Comparison of ENCODE assay signal across 8 mouse cellular contexts in genomic region chr17:56034040-56034725, GRCm38 (mm10). TPM values are rescaled to one million over a fixed set of nuclear protein-coding genes. Genes with fewer than 3 reads are reported as not detected.
DNase-seq lines count a peak whose midpoint lies in the region; ATAC-seq and TF ChIP-seq lines count a peak whose summit lies in the region.

No protein-coding gene starts in this region.

- H3K4me1 ChIP-seq in hindbrain, embryonic 10.5 days (replicated peaks), result peaks cover 31% of the 10 kb centered on the region
- H3K4me1 ChIP-seq in hindbrain, embryonic 11.5 days (replicated peaks; ENCODE audit: control insufficient read depth, insufficient read depth, low read length), result peaks cover 10% of the 10 kb centered on the region; the same call in 1 of the 2 replicates
- peaks cover 60% of the 10 kb centered on the region for H3K4me1 ChIP-seq in bone marrow macrophage, adult 2 months (ENCODE audit: control insufficient read depth, insufficient read depth, low read length)
- H3K4me1 ChIP-seq in intestine, postnatal 0 days (replicated peaks; ENCODE audit: control insufficient read depth, insufficient read depth, low read length), result peaks cover 10% of the 10 kb centered on the region

- no peak overlapping the region for H3K4me2 ChIP-seq in hindbrain, embryonic 11.5 days (replicated peaks; ENCODE audit: low read depth, low read length)
- H3K4me2 ChIP-seq in intestine, postnatal 0 days (replicated peaks; ENCODE audit: low read depth), result peak overlapping the region; percentile 70

- H3K27me3 ChIP-seq in hindbrain, embryonic 10.5 days (ENCODE audit: insufficient read depth, poor library complexity, severe bottlenecking), result no peaks in the 10 kb centered on the region
- no peaks in the 10 kb centered on the region for H3K27me3 ChIP-seq in hindbrain, embryonic 11.5 days (ENCODE audit: control insufficient read depth, insufficient read depth, low read length)
- H3K27me3 ChIP-seq in C2C12 (ENCODE audit: control insufficient read depth, insufficient read depth, insufficient read length), result no peaks in the 10 kb centered on the region
- H3K27me3 ChIP-seq in intestine, postnatal 0 days (replicated peaks; ENCODE audit: control insufficient read depth, insufficient read depth, low read length), result no peaks in the 10 kb centered on the region

- DNase-seq in hindbrain, embryonic 10.5 days (ENCODE audit: low spot score), result no peak
- no peak for DNase-seq in hindbrain, embryonic 11.5 days (ENCODE audit: low spot score)
- DNase-seq in ovary, postnatal 10 days (ENCODE audit: low spot score), result no peak
- no peak for DNase-seq in urinary bladder, postnatal 25 days (ENCODE audit: low spot score)
- DNase-seq in left cerebral cortex, adult 8-10 months (ENCODE audit: low spot score in 2 of 2), result no peak

- ATAC-seq in hindbrain, embryonic 11.5 days (ENCODE audit: low FRiP score), result no peak
- ATAC-seq in intestine, postnatal 0 days, result no peak

- H3K79me2 ChIP-seq in C2C12 (ENCODE audit: control insufficient read depth, insufficient read depth), result peaks cover 73% of the 10 kb centered on the region

- no peak for TF ChIP-seq POLR2A in bone marrow macrophage, adult 2 months (IDR thresholded peaks at IDR 0.05; ENCODE audit: borderline replicate concordance, low read depth, low read length)

- H3K27ac ChIP-seq in hindbrain, embryonic 10.5 days, result no peak overlapping the region
- no peak overlapping the region for H3K27ac ChIP-seq in hindbrain, embryonic 11.5 days (ENCODE audit: low read depth, low read length)
- peak overlapping the region; percentile 15 for H3K27ac ChIP-seq in bone marrow macrophage, adult 2 months (ENCODE audit: insufficient read depth, low read depth, low read length)
- peak overlapping the region; percentile 87; the same call in 1 of the 2 replicates for H3K27ac ChIP-seq in intestine, postnatal 0 days (ENCODE audit: low read depth, low read length)

- TF ChIP-seq CTCF in C2C12 (IDR thresholded peaks at IDR 0.05; ENCODE audit: control insufficient read depth, insufficient read depth, insufficient read length), result no peak
- no peak for TF ChIP-seq CTCF in bone marrow macrophage, adult 2 months (IDR thresholded peaks at IDR 0.05; ENCODE audit: low read depth, low read length)
- no peak for TF ChIP-seq CTCF in intestine, postnatal 0 days (IDR thresholded peaks at IDR 0.05; ENCODE audit: low read depth)

- no peak overlapping the region for H3K9ac ChIP-seq in hindbrain, embryonic 11.5 days (ENCODE audit: low read depth, low read length)
- H3K9ac ChIP-seq in intestine, postnatal 0 days (ENCODE audit: low read depth, low read length), result no peak overlapping the region

- 94% methylated on average over 7 of the region's 7 CpGs for WGBS in hindbrain, embryonic 10.5 days
- WGBS in hindbrain, embryonic 11.5 days, result 90% methylated on average over 7 of the region's 7 CpGs
- 74% methylated on average over 7 of the region's 7 CpGs for WGBS in intestine, postnatal 0 days

- peaks cover 57% of the 10 kb centered on the region for H3K36me3 ChIP-seq in hindbrain, embryonic 10.5 days
- peaks cover 10% of the 10 kb centered on the region; the same call in 1 of the 2 replicates for H3K36me3 ChIP-seq in hindbrain, embryonic 11.5 days (ENCODE audit: control insufficient read depth, insufficient read depth, low read length)
- H3K36me3 ChIP-seq in C2C12 (ENCODE audit: control insufficient read depth, insufficient read depth), result peaks cover 24% of the 10 kb centered on the region
- H3K36me3 ChIP-seq in intestine, postnatal 0 days (ENCODE audit: control insufficient read depth, insufficient read depth), result peaks cover 9% of the 10 kb centered on the region; the same call in 1 of the 2 replicates

- peaks cover 63% of the 10 kb centered on the region for H3K79me3 ChIP-seq in C2C12 (ENCODE audit: low read depth)

- H3K4me3 ChIP-seq in hindbrain, embryonic 10.5 days, result 0 out of 2 replicates have a peak overlapping the region, but pooled peaks have one; percentile 9
- H3K4me3 ChIP-seq in hindbrain, embryonic 11.5 days (ENCODE audit: low read depth, low read length), result no peak overlapping the region
- no peak overlapping the region for H3K4me3 ChIP-seq in C2C12 (ENCODE audit: insufficient read depth, poor library complexity, severe bottlenecking)
- H3K4me3 ChIP-seq in bone marrow macrophage, adult 2 months (ENCODE audit: insufficient read depth, low read length), result peak overlapping the region; percentile 96
- no peak overlapping the region for H3K4me3 ChIP-seq in intestine, postnatal 0 days (ENCODE audit: low read depth, low read length)

- peak overlapping the region; percentile 99 for H3ac ChIP-seq in C2C12 (ENCODE audit: control insufficient read depth, insufficient read length, low read depth)

- H3K9me3 ChIP-seq in hindbrain, embryonic 10.5 days, result no peaks in the 10 kb centered on the region
- H3K9me3 ChIP-seq in hindbrain, embryonic 11.5 days (ENCODE audit: control insufficient read depth, low read length), result no peaks in the 10 kb centered on the region
- no peaks in the 10 kb centered on the region for H3K9me3 ChIP-seq in intestine, postnatal 0 days (ENCODE audit: control insufficient read depth)

TF ChIP-seq in C2C12, 6 proteins besides CTCF, POLR2A, EP300 and RAD21:
- TF ChIP-seq MAX (IDR thresholded peaks at IDR 0.05) (no peak), FOSL1 (IDR thresholded peaks at IDR 0.05; ENCODE audit: insufficient read depth, low read length, poor library complexity, severe bottlenecking) (no peak), USF1 (IDR thresholded peaks at IDR 0.05; ENCODE audit: low read depth) (no peak), MYOG (IDR thresholded peaks at IDR 0.05; ENCODE audit: control insufficient read depth, extremely low read depth, insufficient read length) (no peak), MYOD1 (IDR thresholded peaks at IDR 0.05; ENCODE audit: control insufficient read depth, insufficient read length, low read depth) (no peak), CEBPB (IDR thresholded peaks at IDR 0.05; ENCODE audit: low read depth) (no peak)

RNA-seq across cellular contexts. Expression of gene Sh3gl1, which starts 2.3 kb away (rescaled TPM):
- polyA plus RNA-seq in hindbrain, embryonic 10.5 days (2016; fragmentation: Nextera tagmentation; extraction: Ambion mirVana), result 161 and 163 TPM in 2 replicates
- polyA plus RNA-seq in hindbrain, embryonic 11.5 days (2014; fragmentation: Nextera tagmentation; extraction: Ambion mirVana), result 112 and 114 TPM in 2 replicates
- 83.9 TPM for polyA plus RNA-seq in C2C12 (2012; fragmentation: generic; extraction: Trizol)
- polyA plus RNA-seq in bone marrow macrophage, adult 2 months (2012; ENCODE audit: insufficient read depth, insufficient read length, missing spikeins), result 98.2 and 99.0 TPM in 2 replicates
- polyA plus RNA-seq in intestine, postnatal 0 days (2015; fragmentation: Nextera tagmentation; extraction: Ambion mirVana), result 92.3 and 97.0 TPM in 2 replicates
- 10 to 100 TPM; 31.2 to 36.7 (median 34.0) TPM for total RNA-seq in left cerebral cortex, adult 8-10 months (2022)

RNA-seq across cellular contexts. Expression of gene Chaf1a, which starts 6.1 kb away (rescaled TPM):
- polyA plus RNA-seq in hindbrain, embryonic 10.5 days (2016; fragmentation: Nextera tagmentation; extraction: Ambion mirVana), result 35.3 and 46.0 TPM in 2 replicates
- polyA plus RNA-seq in hindbrain, embryonic 11.5 days (2014; fragmentation: Nextera tagmentation; extraction: Ambion mirVana), result 16.1 and 18.9 TPM in 2 replicates
- 39.9 TPM for polyA plus RNA-seq in C2C12 (2012; fragmentation: generic; extraction: Trizol)
- 11.5 and 14.1 TPM in 2 replicates for polyA plus RNA-seq in bone marrow macrophage, adult 2 months (2012; ENCODE audit: insufficient read depth, insufficient read length, missing spikeins)
- polyA plus RNA-seq in intestine, postnatal 0 days (2015; fragmentation: Nextera tagmentation; extraction: Ambion mirVana), result 4.8 and 5.2 TPM in 2 replicates
- 1 to 10 TPM; 2.6 to 3.5 (median 3.1) TPM for total RNA-seq in left cerebral cortex, adult 8-10 months (2022)

RNA-seq across cellular contexts. Expression of gene Mpnd, which starts 28.7 kb away (rescaled TPM):
- polyA plus RNA-seq in hindbrain, embryonic 10.5 days (2016; fragmentation: Nextera tagmentation; extraction: Ambion mirVana), result 131 and 177 TPM in 2 replicates
- polyA plus RNA-seq in hindbrain, embryonic 11.5 days (2014; fragmentation: Nextera tagmentation; extraction: Ambion mirVana), result 141 and 163 TPM in 2 replicates
- polyA plus RNA-seq in C2C12 (2012; fragmentation: generic; extraction: Trizol), result 55.4 TPM
- polyA plus RNA-seq in bone marrow macrophage, adult 2 months (2012; ENCODE audit: insufficient read depth, insufficient read length, missing spikeins), result 41.5 and 52.8 TPM in 2 replicates
- 41.4 and 43.0 TPM in 2 replicates for polyA plus RNA-seq in intestine, postnatal 0 days (2015; fragmentation: Nextera tagmentation; extraction: Ambion mirVana)
- total RNA-seq in left cerebral cortex, adult 8-10 months (2022), result 100 to 1,000 TPM; 107 to 123 (median 117) TPM

RNA-seq across cellular contexts. Expression of gene Stap2, which starts 28.8 kb away (rescaled TPM):
- 6.0 and 8.3 TPM in 2 replicates for polyA plus RNA-seq in hindbrain, embryonic 10.5 days (2016; fragmentation: Nextera tagmentation; extraction: Ambion mirVana)
- polyA plus RNA-seq in hindbrain, embryonic 11.5 days (2014; fragmentation: Nextera tagmentation; extraction: Ambion mirVana), result 5.1 and 6.3 TPM in 2 replicates
- polyA plus RNA-seq in C2C12 (2012; fragmentation: generic; extraction: Trizol), result 0.48 TPM
- 0.98 and 1.5 TPM in 2 replicates for polyA plus RNA-seq in bone marrow macrophage, adult 2 months (2012; ENCODE audit: insufficient read depth, insufficient read length, missing spikeins)
- 82.8 and 84.5 TPM in 2 replicates for polyA plus RNA-seq in intestine, postnatal 0 days (2015; fragmentation: Nextera tagmentation; extraction: Ambion mirVana)
- 1 to 10 TPM; 1.7 to 2.4 (median 2.1) TPM for total RNA-seq in left cerebral cortex, adult 8-10 months (2022)

RNA-seq across cellular contexts. Expression of gene Ubxn6, which starts 40.6 kb away (rescaled TPM):
- polyA plus RNA-seq in hindbrain, embryonic 10.5 days (2016; fragmentation: Nextera tagmentation; extraction: Ambion mirVana), result 38.7 and 52.7 TPM in 2 replicates
- polyA plus RNA-seq in hindbrain, embryonic 11.5 days (2014; fragmentation: Nextera tagmentation; extraction: Ambion mirVana), result 50.6 and 51.1 TPM in 2 replicates
- 40.4 TPM for polyA plus RNA-seq in C2C12 (2012; fragmentation: generic; extraction: Trizol)
- polyA plus RNA-seq in bone marrow macrophage, adult 2 months (2012; ENCODE audit: insufficient read depth, insufficient read length, missing spikeins), result 55.7 and 67.6 TPM in 2 replicates
- polyA plus RNA-seq in intestine, postnatal 0 days (2015; fragmentation: Nextera tagmentation; extraction: Ambion mirVana), result 42.5 and 47.7 TPM in 2 replicates
- 10 to 100 TPM; 86.2 to 97.2 (median 91.5) TPM for total RNA-seq in left cerebral cortex, adult 8-10 months (2022)

Comparison
In these comparisons a context has a peak if more than half of its experiments do, and no peak if none do; other contexts are left out.
1. H3K4me3 ChIP-seq: peak in hindbrain, embryonic 10.5 days (single experiment) and bone marrow macrophage, adult 2 months (single experiment); none in hindbrain, embryonic 11.5 days (single experiment), C2C12 (single experiment) and intestine, postnatal 0 days (single experiment).
2. H3K27ac ChIP-seq: peak in bone marrow macrophage, adult 2 months (single experiment) and intestine, postnatal 0 days (single experiment); none in hindbrain, embryonic 10.5 days (single experiment) and hindbrain, embryonic 11.5 days (single experiment).